Mouse (Mus musculus) adrenal gland, postnatal 25 days (tissue): ENCODE measurements at regions not wholly inside any gene's neighbourhood (a gene's known extent, or its start where the extent isn't known, plus 50 kb on each side); places are given as distances from the start of the nearest gene placed in this dataset.

ENCODE experiments used
- DNase-seq: peaks from one replicate; pipeline ENCODE4 v3.0.0; 2021; ENCODE audit warnings: mixed read lengths

GRCm38 (mm10) chr16:88412287-88412686 lies 94.5 kb downstream of the Cldn17 start:
- no peak for DNase-seq

- no peak for DNase-seq
These were observed 98.6 kb downstream of the Cldn17 start for GRCm38 (mm10) chr16:88408144-88408543.

- no peak for DNase-seq
These were observed 102.4 kb downstream of the Cldn17 start for GRCm38 (mm10) chr16:88404331-88404730.

- DNase-seq: no peak
These were observed 106.9 kb downstream of the Cldn17 start for GRCm38 (mm10) chr16:88399881-88400280.

- DNase-seq: no peak
These were observed 102.7 kb upstream of the Grik1 start for GRCm38 (mm10) chr16:88392764-88393163.

DNA sequence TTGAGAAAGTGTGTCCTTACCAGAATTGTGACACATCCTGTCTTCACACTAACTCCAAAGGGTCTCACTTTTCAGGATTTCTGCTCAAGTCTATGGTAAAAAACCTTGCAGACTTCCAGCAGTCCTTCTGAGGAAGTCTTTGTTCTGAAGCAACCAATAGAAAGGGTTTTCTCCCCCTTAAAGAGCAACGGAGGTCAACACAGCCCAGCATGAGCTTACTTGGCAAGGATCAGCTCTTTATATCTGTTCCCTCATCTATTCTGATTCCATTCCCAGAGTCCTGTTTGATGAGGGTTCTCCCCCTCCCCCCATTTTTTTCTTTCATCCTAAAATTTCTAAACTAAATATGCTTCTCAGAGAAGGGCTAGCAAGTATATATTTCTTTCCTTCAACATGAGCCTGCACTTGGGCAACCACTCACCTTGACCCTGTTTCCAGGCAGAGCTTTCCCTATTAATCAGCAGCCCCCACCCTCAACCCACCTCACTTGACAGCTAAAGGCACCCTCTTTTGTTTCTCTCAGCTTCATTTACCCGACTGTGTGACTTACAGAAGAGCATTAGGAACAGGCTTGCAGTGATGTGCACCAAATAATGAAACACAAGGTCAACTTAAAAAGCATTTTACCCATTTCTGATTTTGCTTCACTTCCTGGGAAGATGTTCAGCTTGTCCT lies 91.7 kb upstream of the Grik1 start:
- DNase-seq: no peak

- DNase-seq: no peak
These were observed 85.6 kb upstream of the Grik1 start for GRCm38 (mm10) chr16:88375622-88376021.

DNA sequence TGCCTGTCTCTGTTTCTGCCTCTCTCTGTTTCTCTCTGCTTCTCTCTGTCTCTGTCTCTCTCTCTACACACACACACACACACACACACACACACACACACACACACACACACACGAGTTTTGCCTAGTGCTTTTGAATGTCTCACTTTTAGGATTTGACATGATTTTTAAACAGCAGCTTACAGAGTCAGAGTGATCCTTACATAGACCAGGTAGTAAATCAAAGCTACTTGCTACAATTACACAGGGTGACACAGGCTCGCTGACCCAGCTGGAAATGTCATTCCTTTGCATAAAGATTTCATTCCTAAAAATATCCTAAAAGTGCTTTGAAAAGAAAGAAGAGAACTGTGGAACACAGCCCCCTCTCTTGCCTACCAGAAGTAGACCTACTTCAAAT lies 84.5 kb upstream of the Grik1 start:
- DNase-seq: no peak

GRCm38 (mm10) chr16:88372034-88372433 lies 82.0 kb upstream of the Grik1 start:
- peak; percentile 21 for DNase-seq

DNA sequence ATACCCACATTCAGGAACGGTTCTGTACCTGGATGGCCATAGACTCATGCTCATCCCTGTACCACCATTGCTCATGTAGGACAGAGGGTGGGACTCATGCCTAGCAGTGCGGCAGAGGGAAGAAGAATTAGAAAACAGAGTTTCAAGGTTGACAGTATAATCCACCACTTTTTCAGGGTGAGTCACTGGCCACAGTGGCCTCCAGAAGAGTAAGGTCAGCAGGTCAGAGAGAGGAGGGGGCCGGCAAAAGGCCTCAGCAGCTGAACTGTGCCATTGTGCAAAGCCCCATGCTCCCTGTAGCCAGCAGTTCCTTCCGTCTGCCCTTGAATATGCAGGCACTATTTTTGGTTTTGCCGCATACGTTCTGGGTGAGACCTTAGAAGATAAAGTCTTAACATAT lies 78.1 kb upstream of the Grik1 start:
- DNase-seq: no peak

- no peak for DNase-seq
These were observed 77.1 kb upstream of the Grik1 start for GRCm38 (mm10) chr16:88367162-88367561.

GRCm38 (mm10) chr16:88360081-88360480 lies 70.0 kb upstream of the Grik1 start:
- no peak for DNase-seq
